Mouse (Mus musculus) embryonic fibroblast, embryonic 13.5 days (primary cell): ENCODE measurements at regions not wholly inside any gene's neighbourhood (a gene's known extent, or its start where the extent isn't known, plus 50 kb on each side); places are given as distances from the start of the nearest gene placed in this dataset.

Experiments used
- CTCF ChIP-seq: IDR thresholded peaks from 2 replicates; pipeline ENCODE4 v1.5.1; 2011; ENCODE audit warnings: mild to moderate bottlenecking, control low read depth, low read length, moderate library complexity, borderline replicate concordance; ENCODE audit not compliant: insufficient read depth
- POLR2A ChIP-seq: IDR thresholded peaks from 2 replicates; pipeline ENCODE4 v1.6.1; 2011; ENCODE audit warnings: low read depth, mild to moderate bottlenecking, control low read depth, low read length, moderate library complexity

DNA sequence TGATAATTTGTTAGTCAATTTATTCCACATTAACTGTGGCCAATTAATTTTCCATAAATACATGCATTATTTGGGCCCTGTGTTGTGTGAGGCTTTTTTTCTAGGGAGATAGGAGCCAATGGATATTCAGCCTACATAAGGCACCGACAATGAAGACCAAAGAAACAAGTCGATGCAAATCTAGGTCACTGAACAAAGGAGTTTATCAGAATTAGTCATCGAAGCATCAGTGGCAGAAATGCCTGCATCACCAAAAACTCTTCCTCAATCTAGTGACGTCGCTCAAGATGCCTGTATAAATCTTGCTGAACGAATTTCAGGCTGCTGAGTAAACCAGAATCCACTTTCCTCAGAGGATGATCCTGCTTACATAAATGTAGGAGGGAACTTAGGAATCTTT, 235.2 kb upstream of the Adgrl3 start:
- TF ChIP-seq POLR2A (no peak), CTCF (no peak)
